Comparison of ENCODE assay signal across 18 mouse cellular contexts in genomic region chr4:149525811-149526210, GRCm38 (mm10). TPM values are rescaled to one million over a fixed set of nuclear protein-coding genes. Genes with fewer than 3 reads are reported as not detected.
DNase-seq lines count a peak whose midpoint lies in the region; ATAC-seq lines count a peak whose summit lies in the region.
"Had no signal": no experiment of that assay in that cellular context is flagged by ENCODE, and none has a peak within 500 bp of the region (broad histone marks: within the 10 kb centered on the region; RNA-seq: fewer than 3 reads in every experiment).

No protein-coding gene starts in this region.

- WGBS in heart, embryonic 10.5 days = 73% methylated on average over 6 of the region's 6 CpGs
- WGBS in kidney, embryonic 14.5 days = 56% methylated on average over 6 of the region's 6 CpGs
- 73% methylated on average over 6 of the region's 6 CpGs for WGBS in embryonic facial prominence, embryonic 13.5 days
- WGBS in limb, embryonic 13.5 days = 70% methylated on average over 6 of the region's 6 CpGs

- DNase-seq in heart, embryonic 10.5 days (ENCODE audit: low spot score) = no peak
- DNase-seq in heart, adult 8-10 months (ENCODE audit: low spot score) = no peak
- peak; percentile 51 for DNase-seq in kidney, adult 9 months
- no peak for DNase-seq in embryo, embryonic 10 days (ENCODE audit: low spot score)
- DNase-seq in lung, postnatal 14 days = no peak
- DNase-seq: cerebellum, adult 11-12 months; right cerebral cortex, postnatal 14 days; thymus, postnatal 25 days had no signal

- no peaks in the 10 kb centered on the region for H3K27me3 ChIP-seq in heart, embryonic 10.5 days (ENCODE audit: insufficient read depth, poor library complexity, severe bottlenecking)
- H3K27me3 ChIP-seq in kidney, embryonic 14.5 days (ENCODE audit: control insufficient read depth, insufficient read depth, low read length) = no peaks in the 10 kb centered on the region
- no peaks in the 10 kb centered on the region for H3K27me3 ChIP-seq in embryonic facial prominence, embryonic 13.5 days
- no peaks in the 10 kb centered on the region for H3K27me3 ChIP-seq in limb, embryonic 13.5 days

- peaks cover 79% of the 10 kb centered on the region for H3K4me1 ChIP-seq in heart, embryonic 10.5 days
- peaks cover 44% of the 10 kb centered on the region for H3K4me1 ChIP-seq in kidney, embryonic 14.5 days (ENCODE audit: control insufficient read depth, insufficient read depth, low read length)
- peaks cover 25% of the 10 kb centered on the region for H3K4me1 ChIP-seq in embryonic facial prominence, embryonic 13.5 days
- H3K4me1 ChIP-seq in limb, embryonic 13.5 days = peaks cover 56% of the 10 kb centered on the region

- peak overlapping the region; percentile 52 for H3K27ac ChIP-seq in heart, embryonic 10.5 days
- H3K27ac ChIP-seq in kidney, embryonic 14.5 days (ENCODE audit: low read depth, low read length) = no peak overlapping the region
- H3K27ac ChIP-seq in embryonic facial prominence, embryonic 13.5 days = peak overlapping the region; percentile 28; the same call in 1 of the 2 replicates
- peak overlapping the region; percentile 40; the same call in 1 of the 2 replicates for H3K27ac ChIP-seq in limb, embryonic 13.5 days

- H3K36me3 ChIP-seq in heart, embryonic 10.5 days = no peaks in the 10 kb centered on the region
- no peaks in the 10 kb centered on the region; the same call in 1 of the 2 replicates for H3K36me3 ChIP-seq in kidney, embryonic 14.5 days (ENCODE audit: control insufficient read depth, insufficient read depth, low read length)
- no peaks in the 10 kb centered on the region for H3K36me3 ChIP-seq in embryonic facial prominence, embryonic 13.5 days
- H3K36me3 ChIP-seq in limb, embryonic 13.5 days = peaks cover 7% of the 10 kb centered on the region; the same call in 1 of the 2 replicates

- no peaks in the 10 kb centered on the region for H3K9me3 ChIP-seq in heart, embryonic 10.5 days
- H3K9me3 ChIP-seq in kidney, embryonic 14.5 days (ENCODE audit: control insufficient read depth, low read length) = no peaks in the 10 kb centered on the region
- no peaks in the 10 kb centered on the region for H3K9me3 ChIP-seq in embryonic facial prominence, embryonic 13.5 days
- H3K9me3 ChIP-seq in limb, embryonic 13.5 days = no peaks in the 10 kb centered on the region

- ATAC-seq in kidney, embryonic 14.5 days (ENCODE audit: low FRiP score, low TSS enrichment) = no peak
- no peak for ATAC-seq in embryonic facial prominence, embryonic 13.5 days (ENCODE audit: insufficient number of reproducible peaks, insufficient read depth, low FRiP score, low TSS enrichment, low read depth)
- no peak for ATAC-seq in limb, embryonic 13.5 days (ENCODE audit: low FRiP score, low read depth)

- no peak overlapping the region for H3K4me3 ChIP-seq in heart, embryonic 10.5 days
- no peak overlapping the region for H3K4me3 ChIP-seq in kidney, embryonic 14.5 days (ENCODE audit: low read length)
- no peak overlapping the region for H3K4me3 ChIP-seq in embryonic facial prominence, embryonic 13.5 days
- H3K4me3 ChIP-seq in limb, embryonic 13.5 days = no peak overlapping the region

- H3K4me2 ChIP-seq in kidney, embryonic 14.5 days (replicated peaks; ENCODE audit: low read depth, low read length) = no peak overlapping the region
- H3K4me2 ChIP-seq in embryonic facial prominence, embryonic 13.5 days = no peak overlapping the region
- peak overlapping the region; percentile 42 for H3K4me2 ChIP-seq in limb, embryonic 13.5 days (replicated peaks)

- H3K9ac ChIP-seq in kidney, embryonic 14.5 days (ENCODE audit: low read depth, low read length) = no peak overlapping the region
- peak overlapping the region; percentile 53 for H3K9ac ChIP-seq in embryonic facial prominence, embryonic 13.5 days
- peak overlapping the region; percentile 31 for H3K9ac ChIP-seq in limb, embryonic 13.5 days

RNA-seq across cellular contexts. Expression of gene Ctnnbip1, which starts 7.8 kb away (rescaled TPM):
- polyA plus RNA-seq in heart, embryonic 10.5 days (2016; fragmentation: Nextera tagmentation; extraction: Ambion mirVana) = 40.1 and 49.9 TPM in 2 replicates
- 10 to 100 TPM; 16.0 to 23.2 (median 20.5) TPM for total RNA-seq in heart, adult 8-10 months (2022)
- 66.6 and 71.4 TPM in 2 replicates for polyA plus RNA-seq in kidney, embryonic 14.5 days (2014; fragmentation: Nextera tagmentation; extraction: Ambion mirVana)
- polyA plus RNA-seq in embryonic facial prominence, embryonic 13.5 days (2015; fragmentation: Nextera tagmentation; extraction: Ambion mirVana) = 65.4 and 65.6 TPM in 2 replicates
- 80.3 and 83.9 TPM in 2 replicates for polyA plus RNA-seq in limb, embryonic 13.5 days (2015; fragmentation: Nextera tagmentation; extraction: Ambion mirVana)

RNA-seq across cellular contexts. Expression of gene Lzic, which starts 40.8 kb away (rescaled TPM):
- polyA plus RNA-seq in heart, embryonic 10.5 days (2016; fragmentation: Nextera tagmentation; extraction: Ambion mirVana) = 38.1 and 46.4 TPM in 2 replicates
- 10 to 100 TPM; 50.1 to 69.6 (median 57.6) TPM for total RNA-seq in heart, adult 8-10 months (2022)
- 45.7 and 47.3 TPM in 2 replicates for polyA plus RNA-seq in kidney, embryonic 14.5 days (2014; fragmentation: Nextera tagmentation; extraction: Ambion mirVana)
- polyA plus RNA-seq in embryonic facial prominence, embryonic 13.5 days (2015; fragmentation: Nextera tagmentation; extraction: Ambion mirVana) = 56.5 TPM in 2 replicates
- 55.8 and 62.5 TPM in 2 replicates for polyA plus RNA-seq in limb, embryonic 13.5 days (2015; fragmentation: Nextera tagmentation; extraction: Ambion mirVana)

RNA-seq across cellular contexts. Expression of gene Nmnat1, which starts 40.8 kb away (rescaled TPM):
- polyA plus RNA-seq in heart, embryonic 10.5 days (2016; fragmentation: Nextera tagmentation; extraction: Ambion mirVana) = 15.9 and 16.9 TPM in 2 replicates
- 10 to 100 TPM; 35.1 to 36.8 (median 36.0) TPM for total RNA-seq in heart, adult 8-10 months (2022)
- 12.7 and 15.5 TPM in 2 replicates for polyA plus RNA-seq in kidney, embryonic 14.5 days (2014; fragmentation: Nextera tagmentation; extraction: Ambion mirVana)
- polyA plus RNA-seq in embryonic facial prominence, embryonic 13.5 days (2015; fragmentation: Nextera tagmentation; extraction: Ambion mirVana) = 9.2 and 10.2 TPM in 2 replicates
- 10.5 and 12.4 TPM in 2 replicates for polyA plus RNA-seq in limb, embryonic 13.5 days (2015; fragmentation: Nextera tagmentation; extraction: Ambion mirVana)

RNA-seq across cellular contexts. Expression of gene Tmem274, which starts 48.6 kb away (rescaled TPM):
- polyA plus RNA-seq in heart, embryonic 10.5 days (2016; fragmentation: Nextera tagmentation; extraction: Ambion mirVana) = 0.30 and 0.49 TPM in 2 replicates
- not detected for total RNA-seq in heart, adult 8-10 months (2022)
- 0.38 TPM in 1 of 2 replicates, not detected in the other for polyA plus RNA-seq in kidney, embryonic 14.5 days (2014; fragmentation: Nextera tagmentation; extraction: Ambion mirVana)
- 0.37 TPM in 1 of 2 replicates, not detected in the other for polyA plus RNA-seq in embryonic facial prominence, embryonic 13.5 days (2015; fragmentation: Nextera tagmentation; extraction: Ambion mirVana)
- polyA plus RNA-seq in limb, embryonic 13.5 days (2015; fragmentation: Nextera tagmentation; extraction: Ambion mirVana) = 0.55 and 0.99 TPM in 2 replicates
- total RNA-seq: adrenal gland, postnatal 4 days; common myeloid progenitor, adult 5-6 weeks; heart, postnatal 10 days; left cerebral cortex, adult 8-10 months; megakaryocyte progenitor cell, adult 5-6 weeks; MEL had no signal
- polyA plus RNA-seq: large intestine, adult 2 months had no signal
